Mouse (Mus musculus): ENCODE results near the gene Gm3233. TPM values are rescaled to one million over a fixed set of nuclear protein-coding genes. Genes with fewer than 3 reads are reported as not detected.
"Not testable (repeated sequence)": the region's sequence is repeated elsewhere in the genome, so short reads cannot be mapped to it uniquely, and the experiment has no call there.

Gene Gm3233
- total RNA-seq (2017) = not detected in 2 replicates

GRCm38 (mm10) chr10:77759582-77759981, at the start of gene Gm3233:
TSS of gene Gm3233 (minus strand) at chr10:77759682.
- not testable (repeated sequence) for ATAC-seq (ENCODE audit: extremely low read depth, insufficient number of reproducible peaks, low FRiP score, poor library complexity, severe bottlenecking)

- ATAC-seq (ENCODE audit: extremely low read depth, insufficient number of reproducible peaks, low FRiP score, poor library complexity, severe bottlenecking) = no peak
These were observed 44.6 kb upstream of the Gm3233 start for GRCm38 (mm10) chr10:77804095-77804494.

GRCm38 (mm10) chr10:77798921-77799508, 39.5 kb upstream of the Gm3233 start, which contains the start of gene Gm19668:
TSS of gene Gm19668 (minus strand) at chr10:77799133.
- ATAC-seq (ENCODE audit: extremely low read depth, insufficient number of reproducible peaks, low FRiP score, poor library complexity, severe bottlenecking) = no peak

- ATAC-seq (ENCODE audit: extremely low read depth, insufficient number of reproducible peaks, low FRiP score, poor library complexity, severe bottlenecking) = not testable (repeated sequence)
These were observed 38.9 kb upstream of the Gm3233 start for GRCm38 (mm10) chr10:77798164-77798920.

- no peak for ATAC-seq (ENCODE audit: extremely low read depth, insufficient number of reproducible peaks, low FRiP score, poor library complexity, severe bottlenecking)
These were observed 38.2 kb upstream of the Gm3233 start for GRCm38 (mm10) chr10:77797677-77798076.

GRCm38 (mm10) chr10:77794976-77795375, 35.5 kb upstream of the Gm3233 start, which contains the start of gene Gm9639:
TSS of gene Gm9639 (minus strand) at chr10:77795076.
- no peak for ATAC-seq (ENCODE audit: extremely low read depth, insufficient number of reproducible peaks, low FRiP score, poor library complexity, severe bottlenecking)

GRCm38 (mm10) chr10:77788621-77789020, 29.1 kb upstream of the Gm3233 start:
- ATAC-seq (ENCODE audit: extremely low read depth, insufficient number of reproducible peaks, low FRiP score, poor library complexity, severe bottlenecking) = no peak

GRCm38 (mm10) chr10:77787876-77788275, 28.4 kb upstream of the Gm3233 start, which contains the start of gene Gm7137:
TSS of gene Gm7137 (minus strand) at chr10:77788200.
- ATAC-seq (ENCODE audit: extremely low read depth, insufficient number of reproducible peaks, low FRiP score, poor library complexity, severe bottlenecking) = not testable (repeated sequence)

GRCm38 (mm10) chr10:77783396-77783795, 23.9 kb upstream of the Gm3233 start:
- not testable (repeated sequence) for ATAC-seq (ENCODE audit: extremely low read depth, insufficient number of reproducible peaks, low FRiP score, poor library complexity, severe bottlenecking)

GRCm38 (mm10) chr10:77782442-77782841, 23.0 kb upstream of the Gm3233 start, which contains the start of gene Gm3250:
TSS of gene Gm3250 (minus strand) at chr10:77782542.
- not testable (repeated sequence) for ATAC-seq (ENCODE audit: extremely low read depth, insufficient number of reproducible peaks, low FRiP score, poor library complexity, severe bottlenecking)

GRCm38 (mm10) chr10:77776844-77777243, 17.4 kb upstream of the Gm3233 start, which contains the start of gene Gm7138:
TSS of gene Gm7138 (minus strand) at chr10:77776944.
- ATAC-seq (ENCODE audit: extremely low read depth, insufficient number of reproducible peaks, low FRiP score, poor library complexity, severe bottlenecking) = not testable (repeated sequence)

GRCm38 (mm10) chr10:77772142-77772541, 12.7 kb upstream of the Gm3233 start:
- ATAC-seq (ENCODE audit: extremely low read depth, insufficient number of reproducible peaks, low FRiP score, poor library complexity, severe bottlenecking) = not testable (repeated sequence)

GRCm38 (mm10) chr10:77771225-77771624, 11.7 kb upstream of the Gm3233 start, which contains the start of gene Gm3238:
TSS of gene Gm3238 (minus strand) at chr10:77771325.
- not testable (repeated sequence) for ATAC-seq (ENCODE audit: extremely low read depth, insufficient number of reproducible peaks, low FRiP score, poor library complexity, severe bottlenecking)

GRCm38 (mm10) chr10:77769727-77770126, 10.2 kb upstream of the Gm3233 start:
- ATAC-seq (ENCODE audit: extremely low read depth, insufficient number of reproducible peaks, low FRiP score, poor library complexity, severe bottlenecking) = no peak

- ATAC-seq (ENCODE audit: extremely low read depth, insufficient number of reproducible peaks, low FRiP score, poor library complexity, severe bottlenecking) = no peak
These were observed 6.0 kb downstream of the Gm3233 start for GRCm38 (mm10) chr10:77753448-77753847.

- ATAC-seq (ENCODE audit: extremely low read depth, insufficient number of reproducible peaks, low FRiP score, poor library complexity, severe bottlenecking) = not testable (repeated sequence)
These were observed 7.2 kb downstream of the Gm3233 start for GRCm38 (mm10) chr10:77752312-77752711.

GRCm38 (mm10) chr10:77751254-77751653, 8.2 kb downstream of the Gm3233 start, which contains the start of gene Gm9736:
TSS of gene Gm9736 (minus strand) at chr10:77751354.
- ATAC-seq (ENCODE audit: extremely low read depth, insufficient number of reproducible peaks, low FRiP score, poor library complexity, severe bottlenecking) = not testable (repeated sequence)

GRCm38 (mm10) chr10:77750686-77751085, 8.8 kb downstream of the Gm3233 start:
- not testable (repeated sequence) for ATAC-seq (ENCODE audit: extremely low read depth, insufficient number of reproducible peaks, low FRiP score, poor library complexity, severe bottlenecking)

- not testable (repeated sequence) for ATAC-seq (ENCODE audit: extremely low read depth, insufficient number of reproducible peaks, low FRiP score, poor library complexity, severe bottlenecking)
These were observed 17.4 kb downstream of the Gm3233 start, which contains the start of gene Gm18596 for GRCm38 (mm10) chr10:77741924-77742688. TSS of gene Gm18596 (minus strand) at chr10:77742638.
